Mouse (Mus musculus): ENCODE data around the gene Phldb2.

DNA sequence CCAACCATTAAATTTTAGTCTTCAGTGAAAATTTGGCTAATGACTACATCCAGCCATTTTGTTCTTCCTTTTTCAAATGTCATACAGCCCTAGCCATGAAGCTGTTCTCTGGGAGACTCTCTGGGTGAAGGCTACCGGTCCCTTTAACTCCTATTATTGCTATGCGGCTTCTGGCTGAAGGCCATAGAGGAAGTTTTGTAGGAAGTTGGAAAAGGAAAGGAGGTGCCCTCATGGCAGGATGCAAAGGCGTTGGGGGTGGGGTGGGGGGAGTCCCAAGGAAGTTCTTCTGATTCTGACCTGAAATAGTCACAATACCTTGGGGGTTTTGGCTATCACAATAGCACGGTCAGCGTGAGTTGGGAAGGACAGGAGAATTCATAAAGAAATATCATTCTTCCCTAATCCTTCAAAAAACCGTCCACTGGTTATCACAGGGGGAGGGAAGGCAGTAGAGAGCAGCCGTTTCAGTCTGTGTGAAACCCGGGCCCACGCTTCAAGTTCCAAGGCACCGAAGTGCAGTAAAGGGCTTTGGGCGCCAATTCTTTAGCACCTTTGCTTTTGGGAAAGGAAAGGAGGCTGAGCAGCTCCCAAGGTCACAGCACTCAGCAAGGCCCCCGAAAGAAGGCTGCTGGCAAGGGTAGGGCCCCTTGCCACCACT is 195.8 kb downstream of the Phldb2 start:
- no peak for TF ChIP-seq CTCF (IDR thresholded peaks at IDR 0.05; ENCODE audit: borderline replicate concordance, insufficient read depth, low read depth, low read length)
- TF ChIP-seq POLR2A (IDR thresholded peaks at IDR 0.05; ENCODE audit: borderline replicate concordance, insufficient read depth, low read length), result no peak

Data from cerebellum, adult 2 months (tissue).